Mouse (Mus musculus) E14TG2a.4 (cell line): ENCODE measurements around the gene Slc5a1.

Experiments used
- CTCF ChIP-seq: conservative IDR thresholded peaks from 2 replicates; pipeline ENCODE4 v1.5.1; 2014; ENCODE audit warnings: low read length
- NANOG ChIP-seq: IDR thresholded peaks from 2 replicates; pipeline ENCODE4 v1.6.1; 2014; ENCODE audit warnings: borderline replicate concordance, low read length, mixed read lengths
- POU5F1 ChIP-seq: IDR thresholded peaks from 2 replicates; pipeline ENCODE4 v1.6.1; 2014; ENCODE audit warnings: low read length, borderline replicate concordance

GRCm38 (mm10) chr5:33203691-33204242, 99.7 kb downstream of the Slc5a1 start:
- TF ChIP-seq CTCF (peak; percentile 95), NANOG (no peak), POU5F1 (no peak)
